17 mouse cellular contexts compared by ENCODE assay signal in genomic region chr11:45853916-45854315, GRCm38 (mm10). TPM values are rescaled to one million over a fixed set of nuclear protein-coding genes. Genes with fewer than 3 reads are reported as not detected.
DNase-seq lines count a peak whose midpoint lies in the region; ATAC-seq and TF ChIP-seq lines count a peak whose summit lies in the region.
"Had no signal": no experiment of that assay in that cellular context is flagged by ENCODE, and none has a peak within 500 bp of the region (broad histone marks: within the 10 kb centered on the region; RNA-seq: fewer than 3 reads in every experiment).

No protein-coding gene starts in this region.

- intact Hi-C loops in gastrocnemius, adult 2 months (cut with DNase I) = no loop called here

- peak overlapping the region; percentile 59; the same call in 1 of the 2 replicates for H3K4me2 ChIP-seq in lung, embryonic 14.5 days
- peak overlapping the region; percentile 75 for H3K4me2 ChIP-seq in liver, embryonic 12.5 days
- H3K4me2 ChIP-seq in stomach, embryonic 16.5 days (ENCODE audit: low read depth, low read length) = peak overlapping the region; percentile 72; the same call in 1 of the 2 replicates

- no peak for TF ChIP-seq CTCF in gastrocnemius, adult 2 months (IDR thresholded peaks at IDR 0.05)
- no peak for TF ChIP-seq CTCF in lung, embryonic 14.5 days (IDR thresholded peaks at IDR 0.05; ENCODE audit: low read depth)

- H3K4me1 ChIP-seq in lung, embryonic 14.5 days (ENCODE audit: insufficient read depth) = peaks cover 3% of the 10 kb centered on the region; the same call in 1 of the 2 replicates
- H3K4me1 ChIP-seq in liver, embryonic 12.5 days = peaks cover 75% of the 10 kb centered on the region
- peaks cover 20% of the 10 kb centered on the region for H3K4me1 ChIP-seq in stomach, embryonic 16.5 days (ENCODE audit: control insufficient read depth, insufficient read depth, low read length)
- peaks cover 23% of the 10 kb centered on the region for H3K4me1 ChIP-seq in hindbrain, embryonic 10.5 days (replicated peaks)

- no peaks in the 10 kb centered on the region for H3K9me3 ChIP-seq in lung, embryonic 14.5 days (ENCODE audit: low read depth, low read length)
- no peaks in the 10 kb centered on the region for H3K9me3 ChIP-seq in liver, embryonic 12.5 days (replicated peaks)
- no peaks in the 10 kb centered on the region for H3K9me3 ChIP-seq in stomach, embryonic 16.5 days (replicated peaks; ENCODE audit: control insufficient read depth, low read length)
- H3K9me3 ChIP-seq in hindbrain, embryonic 10.5 days = no peaks in the 10 kb centered on the region
- H3K9me3 ChIP-seq: hindbrain, embryonic 15.5 days had no signal

- DNase-seq in gastrocnemius, adult 2 months = no peak
- DNase-seq in gastrocnemius, postnatal 10 days = no peak
- DNase-seq in lung, embryonic 14.5 days = no peak
- DNase-seq in lung, postnatal 25 days (ENCODE audit: low spot score) = no peak
- DNase-seq in hindbrain, embryonic 10.5 days (ENCODE audit: low spot score) = no peak
- no peak for DNase-seq in frontal cortex, postnatal 36 days (ENCODE audit: low spot score in 2 of 2)
- DNase-seq: cerebellum, adult 11 months; cerebellum, postnatal 36 days; heart, postnatal 14 days; kidney, adult 9 months; left cerebral cortex, postnatal 4 days; lung, postnatal 36 days; midbrain, embryonic 14.5 days; right cerebral cortex, postnatal 25 days had no signal

- peak overlapping the region; percentile 97; the same call in 1 of the 2 replicates for H3K4me3 ChIP-seq in gastrocnemius, adult 2 months
- no peak overlapping the region for H3K4me3 ChIP-seq in lung, embryonic 14.5 days (ENCODE audit: low read depth, low read length)
- H3K4me3 ChIP-seq in liver, embryonic 12.5 days = peak overlapping the region; percentile 97
- no peak overlapping the region for H3K4me3 ChIP-seq in stomach, embryonic 16.5 days (replicated peaks; ENCODE audit: low read length)
- H3K4me3 ChIP-seq in hindbrain, embryonic 10.5 days = no peak overlapping the region
- H3K4me3 ChIP-seq: hindbrain, embryonic 15.5 days had no signal

- H3K27ac ChIP-seq in gastrocnemius, adult 2 months = peak overlapping the region; percentile 24; the same call in 1 of the 2 replicates
- no peak overlapping the region for H3K27ac ChIP-seq in lung, embryonic 14.5 days (ENCODE audit: low read depth)
- H3K27ac ChIP-seq in liver, embryonic 12.5 days = peak overlapping the region; percentile 94
- H3K27ac ChIP-seq in stomach, embryonic 16.5 days (ENCODE audit: low read length) = no peak overlapping the region
- H3K27ac ChIP-seq in hindbrain, embryonic 10.5 days = no peak overlapping the region
- H3K27ac ChIP-seq: hindbrain, embryonic 15.5 days had no signal

- H3K27me3 ChIP-seq in lung, embryonic 14.5 days (ENCODE audit: insufficient read depth, low read length) = no peaks in the 10 kb centered on the region
- H3K27me3 ChIP-seq in liver, embryonic 12.5 days (replicated peaks) = no peaks in the 10 kb centered on the region
- H3K27me3 ChIP-seq in stomach, embryonic 16.5 days (ENCODE audit: control insufficient read depth, insufficient read depth, low read length) = no peaks in the 10 kb centered on the region
- no peaks in the 10 kb centered on the region for H3K27me3 ChIP-seq in hindbrain, embryonic 10.5 days (ENCODE audit: insufficient read depth, poor library complexity, severe bottlenecking)
- H3K27me3 ChIP-seq: hindbrain, embryonic 15.5 days had no signal

- no peak for ATAC-seq in lung, embryonic 14.5 days (ENCODE audit: insufficient read depth)
- peak; percentile 53 for ATAC-seq in liver, embryonic 12.5 days
- no peak for ATAC-seq in stomach, embryonic 16.5 days (ENCODE audit: insufficient read depth, low FRiP score)

- 91% methylated on average over 2 of the region's 2 CpGs for WGBS in lung, embryonic 14.5 days
- WGBS in liver, embryonic 12.5 days (ENCODE audit: insufficient replicate concordance) = 66% methylated on average over 2 of the region's 2 CpGs
- 87% methylated on average over 2 of the region's 2 CpGs for WGBS in stomach, embryonic 16.5 days
- WGBS in hindbrain, embryonic 10.5 days = 98% methylated on average over 2 of the region's 2 CpGs

- no peak overlapping the region; the same call in 1 of the 2 replicates for H3K9ac ChIP-seq in lung, embryonic 14.5 days
- H3K9ac ChIP-seq in liver, embryonic 12.5 days = peak overlapping the region; percentile 99
- no peak overlapping the region for H3K9ac ChIP-seq in stomach, embryonic 16.5 days (ENCODE audit: low read length)
- H3K9ac ChIP-seq: hindbrain, embryonic 15.5 days had no signal

- peaks cover 12% of the 10 kb centered on the region; the same call in 1 of the 2 replicates for H3K36me3 ChIP-seq in lung, embryonic 14.5 days (ENCODE audit: insufficient read depth)
- H3K36me3 ChIP-seq in liver, embryonic 12.5 days = peaks cover 49% of the 10 kb centered on the region
- H3K36me3 ChIP-seq in stomach, embryonic 16.5 days (ENCODE audit: control insufficient read depth, insufficient read depth, low read length) = 0 out of 2 replicates have a peak, but pooled peaks cover 3% of the 10 kb centered on the region
- H3K36me3 ChIP-seq in hindbrain, embryonic 10.5 days = peaks cover 40% of the 10 kb centered on the region
- H3K36me3 ChIP-seq: hindbrain, embryonic 15.5 days had no signal

RNA-seq across cellular contexts. Expression of gene Clint1, which starts 2.1 kb away (rescaled TPM):
- 10 to 100 TPM; 40.2 to 44.9 TPM for total RNA-seq in gastrocnemius, adult 2 months (2021)
- total RNA-seq in gastrocnemius, postnatal 10 days (2021) = 10 to 100 TPM; 44.9 to 51.3 TPM
- polyA plus RNA-seq in lung, embryonic 14.5 days (2014; fragmentation: Nextera tagmentation; extraction: Ambion mirVana) = 67.9 and 72.7 TPM in 2 replicates
- polyA plus RNA-seq in liver, embryonic 12.5 days (2016; fragmentation: Nextera tagmentation; extraction: Ambion mirVana) = 109 and 111 TPM in 2 replicates
- 82.4 and 85.6 TPM in 2 replicates for polyA plus RNA-seq in stomach, embryonic 16.5 days (2015; fragmentation: Nextera tagmentation; extraction: Ambion mirVana)
- polyA plus RNA-seq in hindbrain, embryonic 10.5 days (2016; fragmentation: Nextera tagmentation; extraction: Ambion mirVana) = 59.1 and 62.2 TPM in 2 replicates

Comparison
In these comparisons a context has a peak if more than half of its experiments do, and no peak if none do; other contexts are left out.
1. H3K27ac ChIP-seq: peak in gastrocnemius, adult 2 months (single experiment) and liver, embryonic 12.5 days (single experiment); none in lung, embryonic 14.5 days (single experiment), stomach, embryonic 16.5 days (single experiment) and hindbrain, embryonic 10.5 days (single experiment).
2. H3K4me3 ChIP-seq: peak in gastrocnemius, adult 2 months (single experiment) and liver, embryonic 12.5 days (single experiment); none in lung, embryonic 14.5 days (single experiment), stomach, embryonic 16.5 days (single experiment) and hindbrain, embryonic 10.5 days (single experiment).
3. Peak in every context shown above with its lines, with median percentiles within 50 percentile points of each other: H3K4me2 ChIP-seq.